Mouse (Mus musculus) urinary bladder, postnatal 10 days (tissue): ENCODE data around the gene Polr3h.
"Not testable (repeated sequence)": the region's sequence is repeated elsewhere in the genome, so short reads cannot be mapped to it uniquely, and the experiment has no call there.

ENCODE experiments used
- DNase-seq: peaks from one replicate; pipeline ENCODE4 v3.0.0; 2022; ENCODE audit warnings: low spot score

Polr3h gene

DNA sequence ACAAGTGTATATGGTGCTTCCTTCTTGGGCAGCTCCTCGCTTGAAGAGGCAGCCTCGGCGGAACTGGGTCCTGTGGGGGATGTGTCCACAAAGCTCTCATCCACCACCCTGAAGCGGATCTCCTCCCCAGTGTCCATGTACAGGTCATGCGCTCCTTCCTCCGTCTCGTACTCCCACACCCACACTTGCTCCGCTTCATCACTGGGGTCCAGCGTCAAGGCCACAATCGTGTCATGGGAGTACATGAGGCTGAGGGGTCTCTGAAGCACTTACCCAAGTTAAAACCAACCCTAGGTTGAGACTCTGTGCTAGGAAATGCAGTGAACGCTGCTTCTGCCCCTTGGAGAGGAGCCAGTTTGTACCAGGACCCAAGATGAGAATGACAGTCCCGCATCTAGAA lies 8.8 kb downstream of the Polr3h start:
- no peak for DNase-seq

DNA sequence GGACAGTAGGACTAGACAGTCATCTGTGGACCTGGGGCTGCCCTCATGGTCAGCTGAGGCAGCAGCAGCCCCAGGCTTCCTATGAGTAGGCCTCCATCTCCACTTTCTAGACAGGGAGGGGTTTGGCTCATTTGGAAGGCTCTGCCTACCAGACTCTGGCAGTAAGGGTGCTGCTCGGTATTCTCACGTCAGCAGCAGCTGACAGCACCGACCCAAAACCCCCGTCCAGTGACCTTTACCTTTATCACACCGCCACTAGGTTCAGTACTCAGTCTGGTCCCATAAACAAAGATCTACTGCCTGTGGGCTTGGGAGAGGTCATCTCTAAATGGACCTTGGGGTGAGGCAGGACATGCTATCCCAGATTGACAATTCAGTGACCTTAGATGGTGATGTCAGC lies 10.4 kb downstream of the Polr3h start:
- DNase-seq = no peak

DNA sequence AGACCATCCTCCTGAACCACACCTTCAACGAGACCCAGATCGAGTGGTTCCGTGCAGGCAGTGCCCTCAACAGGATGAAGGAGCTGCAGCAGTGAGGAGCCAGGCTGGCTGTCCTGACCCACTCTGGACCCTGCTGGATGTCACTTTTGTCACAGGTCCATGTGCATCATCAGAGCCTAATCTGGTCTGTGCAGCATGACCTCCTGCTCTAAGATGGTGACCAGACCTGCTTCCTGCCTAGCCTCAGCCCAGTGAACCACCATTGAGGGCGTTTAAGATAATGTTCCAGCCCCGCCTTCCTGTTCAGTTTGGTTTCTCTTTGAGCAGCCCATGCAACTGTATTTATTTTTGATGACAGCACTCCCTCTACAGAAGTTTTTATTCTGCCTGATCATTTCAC lies 11.4 kb downstream of the Polr3h start:
- no peak for DNase-seq

DNA sequence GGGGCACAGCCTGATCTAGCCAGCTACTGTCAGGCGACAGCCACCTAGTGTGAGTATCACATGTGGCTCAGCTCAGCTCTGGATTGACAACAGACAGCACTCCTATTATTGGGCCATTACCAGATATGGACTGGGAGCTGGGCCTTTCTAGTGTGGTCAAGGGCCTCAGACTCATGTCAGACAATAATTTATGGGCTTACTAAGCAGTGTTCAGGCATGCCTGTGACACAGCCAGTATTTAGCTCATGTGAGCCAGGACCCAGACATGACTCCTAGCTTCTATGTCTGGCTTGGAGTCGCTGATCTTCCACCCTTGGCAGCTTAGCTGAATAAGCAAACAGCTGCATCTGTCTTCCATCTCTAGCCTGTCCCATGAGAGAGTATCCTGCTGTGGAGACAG lies 13.5 kb downstream of the Polr3h start:
- DNase-seq = no peak

DNA sequence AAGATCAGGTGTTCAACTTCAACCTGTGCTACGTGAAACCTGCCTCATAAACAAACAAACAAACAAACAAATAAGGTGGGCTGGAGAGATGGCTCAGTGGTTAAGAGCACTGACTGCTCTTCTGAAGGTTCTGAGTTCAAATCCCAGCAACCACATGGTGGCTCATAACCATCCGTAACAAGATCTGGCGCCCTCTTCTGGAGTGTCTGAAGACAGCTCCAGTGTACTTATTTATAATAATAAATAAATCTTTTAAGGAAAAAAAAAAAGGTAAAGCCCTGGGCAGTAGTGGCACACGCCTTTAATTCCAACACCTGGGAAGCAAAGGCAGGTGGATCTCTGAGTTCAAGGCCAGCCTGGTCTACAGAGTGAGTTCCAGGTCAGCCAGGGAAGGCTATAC lies 17.3 kb downstream of the Polr3h start:
- DNase-seq = not testable (repeated sequence)

DNA sequence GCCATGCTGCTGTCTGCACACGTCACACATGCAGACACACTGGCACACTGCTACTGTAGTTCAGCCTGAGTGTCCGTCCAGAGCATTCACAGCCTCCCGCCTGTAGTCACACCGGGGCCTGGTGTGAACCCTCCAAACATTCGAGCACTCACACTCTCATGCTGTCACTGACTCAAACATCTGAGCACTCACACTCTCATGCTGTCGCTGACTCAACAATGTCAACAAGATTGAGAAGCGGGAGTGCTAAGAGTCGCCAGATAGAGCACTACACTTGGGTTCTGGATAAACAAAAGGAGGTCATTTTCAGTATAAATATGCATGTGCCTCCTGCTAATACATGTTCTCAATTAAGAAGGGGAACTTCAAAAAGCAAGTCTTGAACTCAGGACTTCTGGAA lies 18.1 kb downstream of the Polr3h start:
- no peak for DNase-seq

DNA sequence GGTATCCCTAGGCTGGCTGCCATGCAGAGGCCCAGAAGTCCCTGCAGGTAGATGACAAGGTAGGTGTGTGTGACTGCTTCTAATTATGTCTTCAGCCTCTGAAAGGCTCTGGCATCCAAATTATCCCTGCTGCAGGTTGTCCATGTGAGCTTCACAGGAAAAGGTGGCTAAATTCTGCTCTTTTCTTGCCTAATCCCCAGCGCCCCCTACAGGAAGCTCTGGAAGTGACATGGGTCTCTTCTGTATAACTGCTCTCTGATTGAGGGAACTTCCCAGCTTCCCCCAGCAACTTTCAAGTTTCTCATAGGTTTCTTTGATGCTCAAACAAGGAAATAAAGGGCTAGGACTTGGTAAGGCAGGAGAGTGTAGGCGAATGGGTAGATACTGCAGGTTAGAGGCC lies 21.1 kb downstream of the Polr3h start:
- DNase-seq = no peak

DNA sequence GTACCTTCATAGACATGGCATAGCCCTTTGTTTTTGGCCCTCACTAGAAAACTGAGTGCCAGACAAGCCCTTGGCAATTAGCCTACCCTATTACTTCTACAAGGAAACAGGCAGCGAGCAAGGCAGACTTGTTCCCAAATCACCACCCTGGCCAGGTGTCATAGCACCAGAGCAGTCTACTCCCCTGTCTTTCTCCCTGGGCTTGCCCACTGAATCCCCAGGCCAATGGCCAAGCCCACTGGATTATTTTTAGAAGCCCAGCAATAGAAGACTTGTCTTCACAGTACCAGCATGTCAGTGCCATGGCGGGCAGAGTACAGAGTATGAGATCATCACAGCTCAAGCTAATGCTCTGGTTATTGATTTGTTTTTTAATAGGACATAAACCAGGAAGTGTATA lies 27.3 kb downstream of the Polr3h start:
- no peak for DNase-seq

DNA sequence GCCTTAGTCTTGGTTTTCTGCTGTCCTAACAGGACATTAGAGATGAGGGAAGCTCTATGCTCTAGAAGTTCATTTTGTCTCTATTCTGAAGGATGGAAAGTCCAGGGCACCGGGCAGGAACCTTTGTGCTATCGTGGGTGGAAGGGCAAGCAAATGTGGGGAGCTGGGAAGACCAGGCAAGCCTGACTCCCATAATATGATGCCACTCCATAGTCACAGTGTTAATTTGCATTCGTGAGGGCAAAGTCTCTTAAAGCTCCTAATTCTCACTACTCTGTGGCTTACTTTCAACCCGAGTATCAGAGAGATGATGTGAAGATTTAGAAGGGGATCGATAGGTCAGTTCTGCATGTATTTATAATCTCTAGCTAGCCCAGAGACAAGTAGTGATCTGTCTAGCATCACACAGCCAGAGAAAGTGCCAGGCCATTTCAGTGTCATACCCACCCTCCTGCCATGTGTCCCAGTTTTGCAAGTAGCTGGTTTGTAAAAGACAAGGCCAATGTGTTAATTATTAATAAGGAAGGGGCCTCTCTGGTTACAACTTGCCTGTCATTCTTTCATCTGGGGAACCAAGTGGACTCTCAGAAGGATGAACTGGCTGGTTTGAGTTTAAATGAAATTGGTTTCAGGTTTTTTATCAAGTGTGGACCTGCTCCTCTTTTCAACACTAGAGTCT lies 28.3 kb downstream of the Polr3h start:
- no peak for DNase-seq

DNA sequence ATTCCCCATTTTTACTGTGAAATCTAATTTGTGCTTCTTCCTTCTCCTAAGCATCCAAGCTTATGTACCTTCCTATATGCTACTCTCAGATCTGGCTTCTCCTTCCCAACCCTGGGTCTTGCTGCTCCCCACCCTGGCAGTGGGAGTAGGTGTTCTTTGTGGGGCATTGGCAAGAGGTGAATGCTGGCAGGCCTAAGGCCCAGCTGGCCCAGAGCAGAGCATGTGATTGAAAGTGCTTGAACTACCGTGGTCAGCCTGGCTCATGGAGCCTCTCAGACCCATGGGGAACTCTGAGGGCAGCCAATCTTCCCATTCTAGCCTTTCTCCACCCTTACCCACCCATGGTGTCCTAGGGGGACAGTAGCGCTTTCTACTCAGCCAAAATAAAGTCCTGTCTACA lies 29.6 kb downstream of the Polr3h start:
- DNase-seq = no peak

DNA sequence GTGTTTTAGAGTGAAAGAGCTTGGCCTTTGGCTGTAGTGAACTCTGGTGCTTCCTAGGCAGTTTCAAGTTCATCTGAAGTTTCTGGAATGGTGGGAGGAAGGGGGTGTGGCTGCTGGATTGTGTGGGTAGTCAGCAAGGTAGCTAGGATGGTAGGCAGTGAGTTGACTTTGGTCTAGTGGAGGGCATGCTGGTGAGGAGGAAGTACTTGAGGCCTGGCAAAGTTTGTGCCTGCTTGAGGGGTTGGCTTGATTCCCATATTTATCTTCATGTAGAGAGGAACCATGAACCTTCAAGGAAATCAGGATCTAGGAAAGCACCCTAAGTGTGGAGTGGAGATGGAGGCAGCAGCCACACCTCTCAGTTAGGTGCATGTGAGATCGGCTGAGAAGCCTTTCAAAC lies 32.0 kb downstream of the Polr3h start:
- DNase-seq = no peak

DNA sequence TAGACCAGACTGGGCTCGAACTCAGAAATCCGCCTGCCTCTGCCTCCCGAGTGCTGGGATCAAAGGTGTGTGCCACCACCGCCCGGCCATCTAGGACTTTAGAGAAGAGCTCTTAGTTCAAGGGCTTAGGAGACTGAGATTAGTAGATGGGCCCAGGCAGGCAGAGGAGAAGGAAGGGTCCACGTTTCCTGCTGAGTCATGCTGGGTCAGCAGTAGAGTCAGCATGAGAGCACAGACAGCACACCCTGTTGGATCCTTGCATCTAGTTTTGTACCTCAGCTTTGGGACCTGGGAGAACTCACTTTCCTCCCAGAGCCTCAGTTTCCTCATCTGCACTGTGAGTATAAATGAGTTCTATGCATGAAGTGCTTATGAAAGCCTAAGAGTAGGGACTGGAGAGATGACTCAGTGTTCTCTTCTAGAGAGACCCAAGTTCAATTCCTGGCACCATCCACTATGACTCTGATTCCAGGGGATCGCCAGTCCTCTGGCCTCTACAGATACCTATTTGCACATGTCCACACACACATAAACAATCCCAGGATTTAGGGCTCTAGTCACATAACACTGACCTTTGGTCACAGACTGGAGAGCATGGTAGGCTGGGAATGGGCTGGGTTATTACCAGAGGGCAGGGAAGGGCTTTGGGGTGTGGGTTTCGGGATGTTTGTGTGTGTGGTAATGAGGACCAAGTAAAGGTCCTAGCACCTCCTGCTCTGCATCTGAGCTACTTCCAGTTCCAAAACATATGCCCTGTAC lies 34.0 kb downstream of the Polr3h start:
- DNase-seq = no peak

DNA sequence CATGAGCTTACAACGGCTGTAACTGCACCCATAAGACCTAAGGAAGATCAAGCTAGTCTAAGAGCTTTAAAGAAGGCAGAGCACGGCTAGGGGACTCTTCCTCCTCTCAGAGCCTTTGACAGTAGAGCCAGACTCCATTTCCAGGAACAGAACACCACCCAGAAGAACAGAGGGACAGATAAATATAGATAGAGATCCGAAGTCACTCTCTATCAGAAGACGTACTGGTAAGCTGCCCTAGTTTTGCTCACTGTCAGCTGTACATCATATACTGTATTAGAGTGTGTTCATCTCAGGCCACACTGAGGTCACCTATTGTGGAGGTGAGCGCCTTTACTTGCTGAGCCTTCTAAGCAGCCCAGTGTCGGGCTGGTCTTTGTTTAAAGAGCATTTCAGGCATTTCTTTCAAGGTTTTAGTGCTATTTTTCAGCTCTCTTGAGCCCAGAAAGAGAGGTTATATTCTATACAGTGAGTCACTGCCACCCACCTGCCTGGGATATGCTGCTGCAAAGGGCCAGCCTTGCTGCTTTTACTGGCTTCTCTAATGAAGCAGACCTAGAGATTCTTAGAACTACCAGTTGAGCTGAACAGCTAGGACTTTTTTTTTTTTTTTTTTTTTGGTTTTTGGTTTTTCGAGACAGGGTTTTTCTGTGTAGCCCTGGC lies 34.8 kb downstream of the Polr3h start:
- DNase-seq = no peak

DNA sequence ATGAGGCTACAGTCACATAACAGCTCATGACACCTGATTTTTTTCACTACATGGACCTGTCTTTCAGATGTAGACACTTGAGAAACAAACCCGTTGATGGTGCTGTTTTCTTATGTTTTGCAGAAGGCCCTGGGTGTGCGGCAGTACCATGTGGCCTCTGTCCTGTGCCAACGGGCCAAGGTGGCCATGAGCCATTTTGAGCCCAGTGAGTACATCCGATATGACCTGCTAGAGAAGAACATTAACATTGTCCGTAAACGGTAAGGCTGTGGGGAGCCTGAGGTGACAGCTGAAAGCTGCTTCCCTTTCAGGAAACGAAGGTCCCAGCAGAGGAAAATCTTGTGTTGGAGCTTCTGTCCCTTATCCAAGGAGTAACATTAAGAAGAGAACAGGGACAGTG lies 36.9 kb downstream of the Polr3h start:
- DNase-seq = no peak

DNA sequence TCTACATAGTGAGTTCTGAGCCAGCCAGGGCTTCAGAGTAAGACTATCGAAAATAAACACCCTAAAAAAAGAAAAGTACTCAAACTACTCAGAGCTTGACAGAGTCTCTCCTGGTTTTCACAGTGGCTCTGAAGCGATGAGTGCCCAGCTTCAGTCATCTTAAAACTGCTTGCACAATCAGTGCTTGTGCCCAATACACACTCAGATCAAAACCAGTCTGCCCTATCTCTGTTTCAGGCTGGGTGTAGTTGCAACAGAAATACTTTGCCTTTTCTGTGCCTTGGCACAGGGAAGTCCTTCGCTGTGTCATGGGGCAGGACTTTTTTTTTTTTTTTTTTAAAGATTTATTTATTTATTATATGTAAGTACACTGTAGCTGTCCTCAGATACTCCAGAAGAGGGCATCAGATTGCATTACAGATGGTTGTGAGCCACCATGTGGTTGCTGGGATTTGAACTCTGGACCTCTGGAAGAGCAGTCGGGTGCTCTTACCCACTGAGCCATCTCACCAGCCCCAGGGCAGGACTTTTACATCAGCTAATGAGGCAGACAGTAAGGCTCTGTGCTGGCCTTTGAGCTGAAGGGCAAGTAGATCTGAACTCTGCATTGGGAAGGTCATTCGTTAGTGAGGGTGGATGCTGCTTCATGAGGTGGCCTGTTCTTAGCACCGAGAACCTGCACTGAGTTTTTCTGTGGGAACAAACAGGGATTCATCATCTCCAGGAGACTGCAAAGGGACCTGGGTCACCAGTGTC lies 39.1 kb downstream of the Polr3h start:
- no peak for DNase-seq

DNA sequence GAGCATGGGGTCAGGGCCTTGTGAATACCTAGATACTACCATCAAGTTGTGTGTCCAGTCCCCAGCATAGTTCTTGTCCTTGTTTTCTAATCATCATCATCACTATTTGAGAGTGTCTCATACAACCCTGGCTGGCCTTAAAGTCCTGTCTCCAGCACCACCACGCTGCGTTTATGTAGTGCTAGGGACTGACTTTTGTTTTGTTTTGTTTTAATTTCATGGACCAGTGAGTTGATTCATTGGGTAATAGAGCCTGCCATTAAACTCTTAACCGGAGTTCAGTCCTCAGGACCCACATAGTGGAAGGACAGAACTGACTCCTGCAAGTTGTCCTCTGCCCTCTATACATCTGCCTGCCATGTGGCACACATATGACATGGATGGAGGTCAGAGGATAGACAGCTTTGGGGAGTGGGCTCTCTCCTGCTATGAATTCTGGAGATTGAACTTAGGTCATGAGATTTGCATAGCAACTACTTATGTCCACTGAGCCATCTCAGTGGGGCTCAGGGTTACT lies 40.6 kb downstream of the Polr3h start:
- no peak for DNase-seq

DNA sequence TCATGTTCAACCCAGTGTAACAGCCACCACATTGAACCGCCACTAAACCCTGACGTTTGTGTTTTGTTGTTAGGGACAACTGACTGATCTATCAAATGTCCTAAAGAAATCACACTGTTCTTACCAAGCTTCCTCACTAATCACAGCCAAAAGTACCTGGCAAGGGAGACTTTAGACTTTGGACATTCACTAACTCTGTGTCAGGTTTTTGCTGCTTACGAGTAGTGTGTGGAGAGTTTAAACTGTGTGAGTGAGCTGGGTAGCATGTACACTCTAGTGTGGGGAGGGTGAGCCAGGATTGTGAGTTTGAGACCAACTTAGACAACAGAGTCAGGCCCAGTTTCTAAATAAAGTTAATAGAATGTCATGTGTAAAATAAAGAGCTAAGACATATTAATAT lies 43.7 kb downstream of the Polr3h start:
- DNase-seq = no peak

DNA sequence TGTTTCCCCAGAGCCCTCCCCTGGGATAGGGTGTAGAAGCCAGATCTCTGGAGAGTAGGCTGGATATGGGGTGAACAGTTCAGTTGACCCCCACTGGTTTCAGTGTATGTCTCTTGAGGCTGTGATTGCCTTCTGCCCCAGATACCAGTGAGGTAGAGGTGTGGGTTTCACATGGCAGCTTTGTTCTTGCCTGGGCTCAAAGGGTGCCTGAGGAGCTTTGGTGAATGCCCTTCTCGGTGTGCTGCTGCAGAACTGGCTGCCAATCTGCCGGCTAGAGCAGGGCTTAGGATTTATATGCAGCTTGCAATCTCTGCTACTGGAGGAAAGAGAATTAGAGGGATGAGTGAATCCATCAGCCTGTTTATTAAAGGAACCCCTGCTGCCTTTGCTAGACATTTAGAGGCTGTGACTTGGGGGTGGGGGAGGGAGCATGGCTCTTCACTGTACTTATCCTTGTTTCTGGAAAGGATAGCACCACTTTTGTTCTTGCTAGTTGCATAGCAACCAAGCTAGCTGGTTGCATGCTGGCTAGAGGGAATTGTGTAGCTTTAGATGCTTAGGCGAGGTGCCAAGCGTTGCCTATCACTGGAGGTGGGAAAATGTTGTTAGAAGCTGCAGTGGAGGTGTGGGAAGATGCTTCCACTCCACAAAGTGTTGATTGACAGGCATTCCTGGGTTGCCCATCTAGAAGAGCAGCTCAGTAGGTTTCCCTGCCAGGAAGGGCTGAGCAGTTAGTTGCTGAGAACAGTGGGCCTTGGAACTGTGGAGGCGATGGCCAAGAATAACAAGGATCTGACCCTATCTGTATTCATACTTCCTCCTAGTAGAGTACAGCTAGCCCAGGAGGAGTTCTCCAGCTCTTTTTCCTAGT lies 46.3 kb downstream of the Polr3h start:
- no peak for DNase-seq

DNA sequence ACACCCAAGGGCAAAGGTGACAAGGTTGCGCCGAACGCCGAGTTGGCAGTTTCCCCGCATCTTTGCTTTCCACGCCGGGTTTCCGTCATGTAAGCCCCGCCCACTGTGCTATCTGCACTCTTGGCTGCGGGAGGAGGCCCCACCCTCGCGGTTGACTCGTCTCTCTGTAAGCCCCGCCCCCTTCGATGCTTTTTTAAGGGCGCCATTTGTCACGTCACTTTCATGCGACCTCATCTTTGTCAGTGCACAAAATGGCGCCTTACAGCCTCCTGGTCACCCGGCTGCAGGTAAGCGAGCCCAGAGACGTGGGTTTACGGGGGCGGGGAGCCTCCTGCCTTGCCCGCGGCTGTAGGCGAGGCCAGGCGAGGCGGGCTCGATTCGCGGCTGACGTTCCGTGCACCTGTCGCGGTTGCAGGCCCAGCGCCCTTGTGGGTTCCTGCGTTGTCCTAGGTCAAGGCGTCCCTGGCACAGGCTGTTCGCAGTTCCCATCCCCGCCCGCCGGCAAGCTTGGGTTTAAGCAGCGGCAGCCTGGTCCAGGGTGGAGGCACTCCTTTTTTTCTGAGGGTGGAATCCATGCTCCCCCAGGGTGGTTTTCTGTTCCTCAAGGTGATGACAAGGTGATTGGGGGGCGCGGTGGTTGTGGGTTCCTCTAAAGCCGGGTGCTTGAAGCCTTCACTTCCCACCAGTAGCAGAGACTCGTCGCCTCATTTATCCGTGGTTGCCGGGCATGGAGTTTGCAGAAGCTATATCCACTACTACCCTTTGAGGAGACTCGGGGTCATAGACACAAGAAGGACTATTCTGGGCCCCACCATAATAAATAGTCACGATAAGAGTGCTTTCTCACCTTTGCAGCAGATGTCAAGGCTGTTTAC lies 53.5 kb downstream of the Polr3h start, which contains the start of gene Aco2:
Aco2 (plus strand) TSS at position 48 of the 875 bp plus-strand sequence.
- peak; percentile 96 for DNase-seq

DNA sequence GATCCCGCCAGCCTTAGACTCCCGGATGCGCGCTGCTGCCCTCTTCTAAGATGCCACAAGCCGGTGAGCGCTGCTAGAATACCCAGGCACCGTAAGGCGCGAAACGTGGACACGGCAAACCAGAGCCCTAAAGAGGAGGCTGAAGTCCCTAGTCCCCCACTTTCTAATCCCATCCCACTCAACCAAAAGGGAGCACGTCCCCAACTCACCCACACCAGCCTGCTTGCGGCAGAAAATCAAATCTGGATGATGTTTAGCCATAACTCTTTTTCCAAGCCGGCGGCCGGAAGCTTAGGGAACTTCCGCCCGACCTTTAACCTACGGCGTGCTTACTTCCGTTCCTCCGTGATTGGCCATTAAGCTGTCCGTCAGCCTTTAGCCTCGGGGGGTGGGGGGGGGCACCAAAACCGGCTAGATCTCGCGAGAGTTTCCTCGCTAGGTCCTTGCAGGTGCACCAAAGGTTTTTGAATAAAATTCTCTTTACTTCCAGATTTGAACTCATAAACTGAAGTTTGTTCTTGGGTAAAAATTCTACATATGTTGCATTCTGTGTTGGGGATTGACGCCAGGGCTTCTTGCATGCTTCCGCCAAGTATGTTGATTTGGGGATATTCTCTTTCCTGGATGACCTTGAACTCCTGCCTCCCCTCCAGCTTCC lies 54.3 kb downstream of the Polr3h start, which contains the start of gene Phf5a:
Phf5a (minus strand) TSS at position 308 of the 658 bp plus-strand sequence.
- DNase-seq = peak; percentile 47
